Mouse (Mus musculus) megakaryocyte, adult 5-6 weeks (primary cell): ENCODE measurements around the gene Arid5a. TPM values are rescaled to one million over a fixed set of nuclear protein-coding genes. Genes with fewer than 3 reads are reported as not detected.

Experiments used
- ATAC-seq: 2 replicates; pipeline ENCODE4 v1.8.0; 2016; ENCODE audit warnings: mild to moderate bottlenecking, inconsistent platforms; ENCODE audit not compliant: poor library complexity, severe bottlenecking
- total RNA-seq, 2 experiments: library from RNA; stranded (forward) in 1 of 2; stranded (reverse) in 1 of 2; fragments of 153-499, 151-499 nt in 1 of 2; fragments of 221-1000, 200-1000 nt in 1 of 2; gene quantifications; 2 replicates each; pipeline versions ENCODE4 v1.2.3 to v1.2.4; 2015 to 2017

Gene Arid5a
- total RNA-seq, 2 experiments from 2014 or later = 14.6 to 31.9 TPM

GRCm38 (mm10) chr1:36321829-36322573 lies 14.5 kb downstream of the Arid5a start:
- no peak for ATAC-seq

GRCm38 (mm10) chr1:36323076-36323475 lies 15.5 kb downstream of the Arid5a start:
- ATAC-seq = no peak

GRCm38 (mm10) chr1:36323746-36324448 lies 16.4 kb downstream of the Arid5a start:
- peak; percentile 63 for ATAC-seq

DNA sequence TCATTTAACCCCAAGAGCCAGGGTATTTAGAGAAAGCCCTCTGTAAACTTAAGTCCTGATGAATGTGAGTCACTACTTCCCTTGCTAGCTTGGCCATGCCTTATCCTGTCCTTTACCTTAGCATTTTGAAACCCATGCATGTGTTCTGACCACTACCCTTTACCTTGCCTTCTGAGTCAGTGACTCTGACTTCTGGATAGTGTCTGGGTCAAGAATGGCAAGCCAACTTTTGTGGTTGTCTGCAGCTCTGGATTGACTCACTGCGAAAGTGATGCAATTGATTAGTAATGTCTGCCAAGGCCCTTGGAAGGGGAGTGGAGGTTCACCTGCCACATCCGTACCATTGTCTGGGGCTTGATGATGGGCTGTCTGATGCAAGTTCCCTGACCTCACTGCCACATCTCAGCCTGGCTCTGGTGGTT lies 18.4 kb downstream of the Arid5a start:
- ATAC-seq = peak; percentile 65

GRCm38 (mm10) chr1:36326815-36327214 lies 19.3 kb downstream of the Arid5a start:
- no peak for ATAC-seq

- ATAC-seq = no peak
Observed at GRCm38 (mm10) chr1:36331743-36332142, 24.2 kb downstream of the Arid5a start.

GRCm38 (mm10) chr1:36332955-36333887 lies 25.7 kb downstream of the Arid5a start:
- ATAC-seq = no peak

DNA sequence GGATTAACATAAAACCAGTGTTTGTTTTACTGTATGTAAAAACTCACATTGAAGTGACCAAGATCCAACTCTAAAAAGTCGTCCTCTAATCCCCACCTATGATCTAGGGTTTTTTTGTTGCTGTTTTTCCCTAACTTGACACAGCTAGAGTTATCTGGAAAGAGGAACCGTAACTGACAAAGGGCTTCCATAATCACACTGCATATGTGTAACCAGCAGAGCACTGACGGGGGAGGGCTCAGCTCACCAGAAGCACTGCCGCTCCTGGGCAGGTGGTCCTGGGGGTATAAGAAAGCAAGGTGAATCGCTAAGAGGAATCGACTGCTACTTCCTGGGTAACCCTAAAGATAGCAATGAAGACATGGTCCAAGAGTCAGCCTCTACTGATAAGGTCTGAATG lies 35.0 kb downstream of the Arid5a start:
- no peak for ATAC-seq

DNA sequence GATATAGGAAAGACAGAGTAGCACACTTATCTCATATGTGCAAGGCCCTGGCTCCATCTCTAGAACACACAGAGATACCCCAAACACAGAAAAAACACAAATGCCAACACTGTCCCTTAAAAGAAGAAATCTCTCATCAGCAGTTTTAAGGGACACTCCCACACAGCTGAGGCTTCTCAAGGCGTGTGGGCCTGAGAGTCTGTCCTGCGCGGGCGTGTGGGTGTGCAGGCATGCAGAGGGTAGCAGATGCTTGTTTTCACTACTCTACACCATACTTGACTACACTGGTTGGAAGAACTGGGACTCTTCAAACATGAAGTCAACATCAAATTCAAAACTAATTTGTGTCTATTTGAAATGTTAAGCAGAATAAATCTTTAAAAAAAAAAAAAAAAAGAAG lies 44.8 kb downstream of the Arid5a start:
- no peak for ATAC-seq

GRCm38 (mm10) chr1:36356955-36357695 lies 49.6 kb downstream of the Arid5a start:
- ATAC-seq = peak; percentile 27

DNA sequence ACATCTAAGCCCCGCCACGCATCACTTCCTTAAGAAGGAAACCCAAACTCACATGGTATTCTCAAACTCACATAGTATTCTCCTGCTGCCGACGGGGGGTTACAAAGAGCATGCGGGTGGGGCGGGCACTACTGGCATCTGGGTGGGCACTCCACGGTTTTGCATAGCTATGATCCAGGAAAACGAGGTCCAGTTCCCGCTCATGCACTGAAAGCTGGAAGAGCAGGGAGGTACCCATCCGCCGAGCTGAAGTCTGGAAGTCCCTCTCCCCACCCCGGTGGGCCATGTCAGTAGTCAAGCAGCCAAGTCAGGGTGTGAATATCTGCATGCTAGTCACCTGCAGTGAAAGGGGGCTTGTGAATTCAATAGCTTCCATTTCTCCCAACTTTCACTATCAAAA lies 60.2 kb downstream of the Arid5a start:
- no peak for ATAC-seq

- peak; percentile 41 for ATAC-seq
Observed at GRCm38 (mm10) chr1:36368112-36368968, 60.8 kb downstream of the Arid5a start.

GRCm38 (mm10) chr1:36368969-36369645 lies 61.6 kb downstream of the Arid5a start, which contains the start of gene Kansl3:
Kansl3 (minus strand) TSS chr1:36369181.
- ATAC-seq = peak; percentile 99

GRCm38 (mm10) chr1:36370918-36371317 lies 63.4 kb downstream of the Arid5a start:
- no peak for ATAC-seq

DNA sequence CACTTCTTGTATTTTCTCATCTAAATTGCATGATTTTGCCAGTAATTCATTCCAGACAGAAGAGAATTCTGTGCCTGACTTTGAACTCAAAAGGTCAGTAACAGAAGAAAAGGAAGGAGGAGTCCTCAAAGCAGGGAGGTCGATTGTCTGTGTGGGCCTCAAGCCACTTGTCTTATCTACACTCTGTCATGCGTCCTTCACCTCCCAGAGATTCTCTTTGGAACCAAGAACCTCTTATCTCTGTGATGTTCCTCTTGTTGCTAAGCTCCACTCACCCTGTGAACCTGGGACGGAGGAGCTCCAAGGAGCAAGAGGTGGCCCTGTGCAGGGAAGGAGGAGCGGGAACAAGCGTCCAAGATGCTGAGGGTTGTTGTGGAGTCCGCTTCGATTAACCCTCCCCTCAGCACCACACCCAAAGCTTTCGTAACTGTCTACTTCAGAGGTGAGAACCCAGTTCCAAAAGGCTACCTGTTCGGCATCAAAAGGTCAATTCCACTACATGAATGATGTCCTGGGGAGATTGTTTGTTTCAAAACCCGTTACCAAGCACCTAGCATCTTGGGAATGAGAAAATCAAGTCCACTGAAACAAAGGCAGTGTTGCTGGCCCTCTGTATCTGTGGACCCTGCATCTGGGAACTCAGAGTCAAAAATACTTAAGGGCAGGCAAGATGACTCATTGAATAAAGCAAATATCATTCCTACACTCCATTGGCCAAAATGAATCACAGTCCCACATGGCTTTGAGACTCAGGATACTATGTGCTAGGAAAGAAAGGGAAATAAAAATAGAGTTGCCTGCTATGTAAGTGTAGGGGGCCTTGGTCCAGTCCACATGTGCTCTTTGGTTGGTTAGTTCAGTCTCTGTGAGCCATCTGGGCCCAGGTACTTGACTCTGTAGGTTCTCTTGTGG lies 64.7 kb downstream of the Arid5a start, which contains the start of gene Fer1l5:
Gene Fer1l5, plus strand, starts transcription at position 358 of the 912 bp plus-strand sequence.
- ATAC-seq = no peak
